Mouse (Mus musculus): ENCODE measurements around the gene Clp1. TPM values are rescaled to one million over a fixed set of nuclear protein-coding genes. Genes with fewer than 3 reads are reported as not detected.

Clp1 gene
- 74.1 TPM for polyA plus RNA-seq (2017; shearing (Covaris generic))

DNA sequence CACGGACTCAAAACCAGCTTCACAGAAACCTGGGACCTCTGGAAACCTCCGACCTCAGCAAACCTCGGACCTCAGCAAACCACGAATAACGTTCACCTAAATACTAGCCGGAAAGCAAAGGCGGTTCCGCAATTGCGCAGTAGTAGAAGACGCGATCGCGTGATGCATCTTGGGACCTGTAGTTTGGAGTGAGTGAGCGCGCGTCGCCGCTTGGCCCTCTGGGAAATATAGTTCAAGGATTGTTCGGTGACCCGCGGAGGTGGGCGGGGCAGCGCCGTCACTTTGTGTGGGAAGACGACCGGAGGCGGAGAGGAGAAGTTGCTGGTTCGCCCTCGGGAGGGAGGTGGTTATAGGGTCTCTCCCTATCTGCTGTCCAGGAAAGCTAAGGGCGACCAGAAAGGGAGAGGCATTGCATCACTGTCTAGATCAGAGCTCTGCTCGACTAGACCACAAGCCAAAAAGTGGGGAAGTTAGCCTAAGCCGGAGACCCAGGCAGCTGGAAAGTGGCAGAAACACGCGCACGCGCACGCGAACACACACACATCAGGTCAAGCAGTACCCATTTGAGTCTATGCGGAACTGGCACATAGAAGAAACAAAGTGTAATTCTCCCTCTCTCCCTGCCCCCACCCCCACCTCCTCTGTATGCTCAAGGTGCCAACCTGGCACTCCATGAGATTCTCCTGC, at the start of gene Clp1:
Clp1 (minus strand) TSS at position 179 of the 687 bp plus-strand sequence.

DNA sequence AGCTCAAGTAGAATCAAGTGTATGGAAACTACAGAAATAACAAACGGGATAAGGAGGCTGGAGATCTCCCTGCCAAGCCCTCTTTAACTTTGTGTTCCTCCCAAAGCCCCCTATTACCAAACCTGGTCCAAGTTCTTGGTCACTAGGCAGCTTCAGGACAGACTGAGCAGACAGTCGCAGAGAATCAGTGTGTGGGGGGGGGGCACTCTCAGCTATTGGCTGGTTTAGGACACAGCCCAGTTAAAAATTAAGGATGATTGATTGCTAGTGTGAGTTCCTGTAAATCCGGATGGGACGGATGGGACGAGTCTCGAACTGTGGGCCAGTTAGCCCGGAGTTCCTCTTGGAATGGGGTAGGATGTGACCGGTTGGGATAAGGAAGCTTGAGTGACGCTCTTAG, 48.1 kb upstream of the Clp1 start, which contains the start of gene Serping1:
Serping1 (minus strand) TSS at position 204 of the 400 bp plus-strand sequence.

DNA sequence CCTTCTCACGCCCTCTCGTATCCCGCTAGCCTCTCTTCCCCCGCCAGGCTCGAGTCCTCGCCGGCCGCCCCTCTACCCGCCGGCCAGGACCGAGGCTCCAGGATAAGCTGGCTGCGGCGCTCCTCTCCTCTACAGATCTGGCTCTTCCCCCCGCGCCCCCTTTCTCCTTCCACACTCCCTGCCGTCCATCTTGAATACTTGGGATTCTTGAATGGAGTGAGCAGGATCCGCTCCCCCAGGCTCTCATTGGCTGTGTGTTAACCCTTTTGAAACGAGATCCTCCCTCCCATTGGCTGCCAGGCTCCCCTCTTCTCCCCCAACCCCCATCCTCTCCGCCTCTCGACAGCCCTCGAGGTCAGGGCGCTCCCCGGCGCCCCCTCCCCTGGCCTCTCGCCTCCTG, 16.4 kb upstream of the Clp1 start, which contains the start of gene Gm19426:
Gm19426 (minus strand) TSS at position 95 of the 400 bp plus-strand sequence.

DNA sequence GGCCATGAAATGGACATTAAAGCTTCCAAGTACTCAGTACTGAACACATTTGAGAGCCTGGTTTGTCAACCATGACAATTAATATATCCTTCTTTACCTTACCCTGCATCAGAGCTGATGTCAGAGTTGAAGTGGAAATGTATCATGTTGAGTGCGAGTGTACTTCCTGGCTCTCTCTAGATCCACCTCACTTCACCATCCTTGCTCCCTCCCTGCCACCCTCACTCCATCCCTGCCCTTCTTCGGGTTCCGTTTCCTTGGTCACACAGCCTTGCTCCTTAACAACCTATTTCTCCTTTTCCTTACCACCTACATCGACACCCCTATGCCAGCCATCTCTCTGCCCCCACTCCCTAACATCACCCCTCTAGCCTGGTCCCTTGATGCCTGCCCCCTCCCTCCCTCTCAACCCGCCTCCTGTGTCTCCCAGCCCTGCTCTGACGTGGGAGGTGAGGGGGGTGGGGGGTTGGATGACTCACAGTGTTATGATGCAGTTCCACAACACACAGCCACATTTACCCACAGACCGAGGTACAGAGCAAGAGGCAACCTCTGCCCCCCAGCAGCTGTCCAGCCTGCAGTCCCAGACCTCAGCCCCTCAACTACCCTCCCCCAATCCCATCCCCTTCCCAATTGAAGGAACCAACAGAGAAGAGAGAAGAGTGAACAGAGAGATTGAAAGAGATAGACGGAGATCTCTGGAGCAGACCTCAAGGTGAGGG, 6.6 kb upstream of the Clp1 start, which contains the start of gene Ypel4:
Ypel4 (plus strand) TSS at position 480 of the 722 bp plus-strand sequence.

DNA sequence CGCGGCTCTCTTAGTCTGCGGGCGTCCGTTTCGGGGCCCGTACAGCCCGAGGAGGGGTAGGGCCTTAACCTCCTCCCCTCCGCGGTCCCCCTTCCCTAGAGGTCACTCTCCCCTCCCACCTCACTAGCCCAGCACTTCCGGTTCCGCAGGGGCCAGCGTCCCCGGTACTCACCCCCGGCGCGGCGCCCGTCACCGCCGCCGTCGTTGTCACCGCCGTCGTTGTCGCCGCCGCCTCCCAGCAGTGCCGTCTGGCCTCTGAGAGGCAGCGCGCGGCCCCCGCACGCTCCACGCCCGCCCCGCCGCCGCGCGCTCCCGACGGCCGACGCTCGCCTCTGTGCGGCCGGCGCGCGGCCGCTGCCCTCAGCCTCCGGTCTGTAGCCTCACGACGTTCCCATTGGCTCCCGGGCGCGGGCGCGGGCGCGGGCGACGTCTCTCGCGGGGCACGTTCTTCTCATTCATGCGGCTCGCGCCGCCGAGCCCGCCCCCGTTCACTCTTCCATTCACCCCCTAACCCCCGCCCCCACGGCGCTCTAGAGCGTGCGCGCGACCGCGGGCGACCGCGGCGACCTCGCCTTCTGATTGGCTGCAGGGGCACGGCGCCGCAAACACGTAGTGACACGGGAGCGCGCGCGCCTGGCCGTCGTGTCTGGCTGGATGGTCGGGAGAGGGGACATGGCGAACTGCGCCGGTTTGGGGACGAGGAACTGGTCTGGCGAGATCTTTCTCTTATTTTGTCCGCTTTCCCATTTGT, 12.2 kb downstream of the Clp1 start, which contains the start of gene Zdhhc5:
Zdhhc5 (minus strand) TSS at position 370 of the 751 bp plus-strand sequence.

DNA sequence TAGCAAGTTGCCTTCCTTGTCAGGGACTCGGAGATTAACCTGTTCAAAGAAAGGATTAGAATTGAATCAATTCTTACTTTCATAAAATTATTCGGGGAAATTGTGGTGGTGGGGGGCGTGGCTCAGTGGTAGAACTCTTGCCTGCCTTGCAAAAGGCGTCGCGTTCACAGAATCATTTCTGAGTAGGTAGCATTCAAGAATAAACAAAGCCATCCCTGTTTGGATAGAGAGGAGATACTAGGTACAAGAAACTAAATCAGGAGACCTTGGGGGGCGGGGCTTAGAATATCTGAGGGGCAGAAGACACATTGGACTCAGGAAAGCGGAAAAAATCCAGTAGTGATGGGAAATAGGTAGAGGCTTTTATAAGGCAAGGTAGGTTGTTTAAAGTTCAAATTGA, 48.1 kb downstream of the Clp1 start, which contains the start of gene Tmx2:
Tmx2 (minus strand) TSS at position 125 of the 400 bp plus-strand sequence.

DNA sequence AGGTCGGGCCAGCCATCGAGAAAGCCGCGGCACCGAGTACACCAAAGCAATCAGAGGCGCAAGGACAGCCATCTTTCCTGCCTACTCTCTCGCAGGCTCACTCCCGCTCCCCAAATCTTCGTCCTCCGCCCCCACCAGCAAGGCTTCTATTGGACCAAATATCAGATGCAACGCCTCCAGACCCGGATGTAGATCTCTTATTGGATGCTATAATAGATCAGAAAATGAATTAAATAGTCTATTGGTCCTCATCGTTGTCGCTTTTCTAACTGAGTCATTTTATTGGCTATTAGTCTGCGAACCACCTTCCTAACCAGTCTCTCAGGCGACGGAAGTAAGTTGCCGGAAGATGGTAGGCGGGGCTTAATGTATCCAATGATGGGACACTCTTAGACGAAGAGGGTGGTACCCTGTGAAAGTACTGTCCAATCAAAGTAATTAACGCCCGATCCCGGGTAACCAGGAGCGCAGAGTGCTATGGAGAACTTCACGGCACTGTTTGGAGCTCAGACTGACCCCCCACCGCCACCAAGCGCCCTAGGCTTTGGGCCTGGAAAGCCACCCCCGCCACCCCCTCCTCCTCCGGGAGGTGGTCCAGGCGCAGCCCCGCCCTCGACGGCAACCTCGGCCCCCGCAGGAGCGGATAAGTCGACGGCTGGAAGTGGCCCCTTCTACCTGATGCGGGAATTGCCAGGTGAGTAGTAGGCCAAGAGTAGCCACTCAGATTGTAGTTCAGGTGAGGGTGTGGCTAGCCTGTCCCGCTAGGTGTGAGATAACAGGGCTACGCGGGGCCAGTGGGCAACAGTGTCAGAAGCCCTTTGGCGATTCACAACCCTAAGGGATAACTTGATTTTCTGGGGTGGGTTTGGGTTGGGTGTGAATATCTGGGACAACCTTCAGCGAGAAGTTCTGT, 48.9 kb downstream of the Clp1 start, which contains the start of the genes Gm28635 and Med19:
Gm28635 (minus strand) TSS at position 74 of the 913 bp plus-strand sequence.
Med19 (plus strand) TSS at position 435 of the 913 bp plus-strand sequence.

Other genes starting within 250 kb of the Clp1 start
- gene Ctnnd1, start 76.6 kb downstream of the Clp1 start, polyA plus RNA-seq (2017; shearing (Covaris generic)), result not detected
- 0.19 TPM for gene Btbd18, start 68.3 kb downstream of the Clp1 start, polyA plus RNA-seq (2017; shearing (Covaris generic))
- gene Selenoh, start 56.6 kb downstream of the Clp1 start, polyA plus RNA-seq (2017; shearing (Covaris generic)), result 48.7 TPM
- not detected for gene Gm28635, start 49.3 kb downstream of the Clp1 start, polyA plus RNA-seq (2017; shearing (Covaris generic))
- gene Med19, start 48.9 kb downstream of the Clp1 start, polyA plus RNA-seq (2017; shearing (Covaris generic)), result 16.4 TPM
- 57.6 TPM for gene Tmx2, start 48.2 kb downstream of the Clp1 start, polyA plus RNA-seq (2017; shearing (Covaris generic))
- gene Zdhhc5, start 12.2 kb downstream of the Clp1 start, polyA plus RNA-seq (2017; shearing (Covaris generic)), result 49.6 TPM
- gene Ypel4, start 6.7 kb upstream of the Clp1 start, polyA plus RNA-seq (2017; shearing (Covaris generic)), result 0.77 TPM
- not detected for gene Gm19426, start 16.3 kb upstream of the Clp1 start, polyA plus RNA-seq (2017; shearing (Covaris generic))
- not detected for gene Serping1, start 48.1 kb upstream of the Clp1 start, polyA plus RNA-seq (2017; shearing (Covaris generic))
- 0.73 TPM for gene Ube2l6, start 71.5 kb upstream of the Clp1 start, polyA plus RNA-seq (2017; shearing (Covaris generic))
- not detected for gene Smtnl1, start 95.3 kb upstream of the Clp1 start, polyA plus RNA-seq (2017; shearing (Covaris generic))
- 20.9 TPM for gene Timm10, start 99.6 kb upstream of the Clp1 start, polyA plus RNA-seq (2017; shearing (Covaris generic))
- not detected for gene Slc43a1, start 111.5 kb upstream of the Clp1 start, polyA plus RNA-seq (2017; shearing (Covaris generic))
- gene Rtn4rl2, start 159.4 kb upstream of the Clp1 start, polyA plus RNA-seq (2017; shearing (Covaris generic)), result not detected
- gene Slc43a3, start 209.2 kb upstream of the Clp1 start, polyA plus RNA-seq (2017; shearing (Covaris generic)), result 0.71 TPM

Measured in naive thymus-derived CD4-positive, alpha-beta T cell, adult 5 months (primary cell).